Mouse (Mus musculus) hindbrain, embryonic 12.5 days (tissue): ENCODE measurements at regions not wholly inside any gene's neighbourhood (a gene's known extent, or its start where the extent isn't known, plus 50 kb on each side); places are given as distances from the start of the nearest gene placed in this dataset.

Source experiments
- ATAC-seq: fragments of 200-750 bp; cut with Nextera tagmentation; 2 replicates; pipeline ENCODE4 v1.8.0; 2017; ENCODE audit warnings: moderate TSS enrichment; ENCODE audit not compliant: low FRiP score
- H3K27ac ChIP-seq: fragments of 300-500 bp; sonication (generic); 2 replicates; pipeline ENCODE4 v1.5.1; 2016; ENCODE audit warnings: mild to moderate bottlenecking
- H3K27me3 ChIP-seq: fragments of 300-500 bp; sonication (generic); 2 replicates; pipeline ENCODE4 v1.6.1; 2016; ENCODE audit warnings: mild to moderate bottlenecking
- H3K36me3 ChIP-seq: fragments of 300-500 bp; sonication (generic); 2 replicates; pipeline ENCODE4 v1.6.1; 2016; ENCODE audit warnings: mild to moderate bottlenecking
- H3K4me1 ChIP-seq: fragments of 300-500 bp; sonication (generic); 2 replicates; pipeline ENCODE4 v1.6.1; 2016
- H3K4me2 ChIP-seq: fragments of 300-500 bp; sonication (generic); replicated peaks from 2 replicates; pipeline ENCODE4 v1.6.1; 2016; ENCODE audit warnings: mild to moderate bottlenecking
- H3K4me3 ChIP-seq: fragments of 300-500 bp; sonication (generic); 2 replicates; pipeline ENCODE4 v1.5.1; 2016; ENCODE audit warnings: mild to moderate bottlenecking
- H3K9ac ChIP-seq: fragments of 300-500 bp; sonication (generic); 2 replicates; pipeline ENCODE4 v1.6.1; 2016; ENCODE audit warnings: mild to moderate bottlenecking, moderate library complexity
- H3K9me3 ChIP-seq: fragments of 300-500 bp; sonication (generic); replicated peaks from 2 replicates; pipeline ENCODE4 v1.6.1; 2016; ENCODE audit warnings: mild to moderate bottlenecking
- WGBS: fragments of 180-500 bp; shearing (Covaris S2); methylation state at CpG from one replicate; pipeline ENCODE4 v1.1.7; 2016; 5-methylcytosine and 5-hydroxymethylcytosine counted together

DNA sequence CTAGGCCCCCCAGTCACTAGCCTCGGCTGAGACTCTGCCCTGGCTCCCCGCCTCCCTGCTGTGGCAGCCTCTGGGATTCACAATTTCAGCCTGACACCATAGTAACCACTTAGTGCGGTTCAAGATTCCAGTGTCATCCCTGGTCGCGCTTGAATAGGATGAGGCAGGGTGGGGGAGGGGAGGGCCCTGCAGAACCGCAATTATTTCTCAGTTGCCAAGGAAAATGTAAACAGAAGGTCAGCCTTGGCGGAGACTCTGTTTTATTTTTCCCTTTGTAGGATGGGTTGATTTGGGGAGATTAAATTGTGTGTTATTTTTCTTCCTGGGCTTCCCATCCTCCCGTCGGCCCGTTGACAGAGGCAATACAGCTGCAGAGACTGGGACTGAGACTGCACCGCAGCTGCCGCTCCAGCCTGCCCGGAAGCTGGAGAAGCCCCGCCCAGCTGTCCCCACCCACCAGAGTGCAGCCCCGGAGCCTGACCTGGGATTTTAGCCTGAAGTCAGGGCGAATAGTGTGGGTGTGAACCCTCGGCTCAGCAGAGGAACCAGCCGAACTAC is 106.6 kb downstream of the Tpra1 start:
- Histone ChIP-seq H3K27me3 (0 out of 2 replicates have a peak, but pooled peaks cover 4% of the 10 kb centered on the region), H3K4me3 (no peak overlapping the region), H3K4me2 (peak overlapping the region; percentile 40), H3K27ac (peak overlapping the region; percentile 94), H3K36me3 (no peaks in the 10 kb centered on the region), H3K9me3 (no peaks in the 10 kb centered on the region), H3K4me1 (peaks cover 68% of the 10 kb centered on the region), H3K9ac (0 out of 2 replicates have a peak overlapping the region, but pooled peaks have one; percentile 23)
- under 1% methylated on average over 18 of the region's 18 CpGs for WGBS
- ATAC-seq, result peak; percentile 72

DNA sequence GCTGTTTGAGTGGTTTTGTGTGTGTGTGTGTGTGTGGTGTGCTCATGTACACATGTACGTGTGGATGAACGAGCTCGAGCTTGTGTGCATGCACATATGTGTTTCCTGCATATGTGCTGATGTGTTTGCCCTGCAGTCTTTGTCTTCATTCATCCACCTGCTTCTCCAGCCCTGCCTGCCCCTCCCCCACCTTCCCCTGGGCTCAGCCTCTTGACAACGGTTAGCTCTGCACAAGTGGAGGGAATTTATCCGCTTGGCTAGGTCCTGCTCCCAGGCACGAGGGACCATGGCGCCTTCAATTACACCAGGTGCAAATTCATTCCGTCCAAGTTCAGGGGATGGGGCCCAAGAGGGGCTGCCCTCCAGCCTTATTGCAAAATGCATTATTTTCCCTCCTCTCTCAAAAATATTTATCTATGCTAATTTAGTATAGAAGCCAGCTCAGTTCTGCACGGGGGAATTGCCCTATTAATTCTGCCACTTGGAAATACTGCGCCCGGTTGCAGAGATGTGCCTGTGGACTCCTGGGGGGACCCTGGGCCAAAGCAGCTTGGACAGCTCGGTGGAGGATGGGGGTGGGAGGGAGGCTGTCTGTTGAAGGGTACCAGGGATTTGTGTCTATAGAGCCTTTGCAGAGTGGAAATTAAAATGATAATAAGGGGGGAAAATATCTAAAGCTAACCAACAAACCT is 111.1 kb downstream of the Tpra1 start:
- peaks cover 10% of the 10 kb centered on the region for H3K27me3 ChIP-seq
- peak overlapping the region; percentile 94 for H3K27ac ChIP-seq
- H3K9ac ChIP-seq, result no peak overlapping the region
- H3K4me2 ChIP-seq, result no peak overlapping the region
- ATAC-seq, result peak; percentile 87
- H3K4me3 ChIP-seq, result no peak overlapping the region
- H3K4me1 ChIP-seq, result peaks cover 64% of the 10 kb centered on the region
- H3K9me3 ChIP-seq, result no peaks in the 10 kb centered on the region
- 17% methylated on average over 12 of the region's 12 CpGs for WGBS
- no peaks in the 10 kb centered on the region for H3K36me3 ChIP-seq

GRCm38 (mm10) chr6:89013690-89014061 is 111.6 kb downstream of the Tpra1 start:
- H3K4me2 ChIP-seq, result no peak overlapping the region
- H3K9ac ChIP-seq, result no peak overlapping the region
- H3K27ac ChIP-seq, result peak overlapping the region; percentile 94
- no peaks in the 10 kb centered on the region for H3K9me3 ChIP-seq
- H3K4me3 ChIP-seq, result no peak overlapping the region
- WGBS, result 45% methylated on average over 8 of the region's 8 CpGs
- peaks cover 58% of the 10 kb centered on the region for H3K4me1 ChIP-seq
- peak; percentile 36 for ATAC-seq
- peaks cover 12% of the 10 kb centered on the region for H3K27me3 ChIP-seq
- H3K36me3 ChIP-seq, result no peaks in the 10 kb centered on the region

GRCm38 (mm10) chr6:89024101-89024650 is 122.1 kb downstream of the Tpra1 start:
- ATAC-seq, result peak; percentile 72
- Histone ChIP-seq H3K9me3 (no peaks in the 10 kb centered on the region), H3K4me3 (no peak overlapping the region), H3K4me1 (peaks cover 15% of the 10 kb centered on the region; the same call in 1 of the 2 replicates), H3K4me2 (no peak overlapping the region), H3K27me3 (peaks cover 50% of the 10 kb centered on the region), H3K9ac (no peak overlapping the region), H3K27ac (no peak overlapping the region), H3K36me3 (no peaks in the 10 kb centered on the region)
- WGBS, result 22% methylated on average over 11 of the region's 11 CpGs

GRCm38 (mm10) chr6:89033433-89034298 is 131.6 kb downstream of the Tpra1 start:
- 48% methylated on average over 5 of the region's 5 CpGs for WGBS
- no peak for ATAC-seq
- H3K27ac ChIP-seq, result no peak overlapping the region
- H3K27me3 ChIP-seq, result peaks cover 25% of the 10 kb centered on the region
- peaks cover 19% of the 10 kb centered on the region for H3K4me1 ChIP-seq
- H3K4me2 ChIP-seq, result no peak overlapping the region
- no peaks in the 10 kb centered on the region for H3K9me3 ChIP-seq
- H3K9ac ChIP-seq, result no peak overlapping the region
- H3K36me3 ChIP-seq, result no peaks in the 10 kb centered on the region
- H3K4me3 ChIP-seq, result no peak overlapping the region

DNA sequence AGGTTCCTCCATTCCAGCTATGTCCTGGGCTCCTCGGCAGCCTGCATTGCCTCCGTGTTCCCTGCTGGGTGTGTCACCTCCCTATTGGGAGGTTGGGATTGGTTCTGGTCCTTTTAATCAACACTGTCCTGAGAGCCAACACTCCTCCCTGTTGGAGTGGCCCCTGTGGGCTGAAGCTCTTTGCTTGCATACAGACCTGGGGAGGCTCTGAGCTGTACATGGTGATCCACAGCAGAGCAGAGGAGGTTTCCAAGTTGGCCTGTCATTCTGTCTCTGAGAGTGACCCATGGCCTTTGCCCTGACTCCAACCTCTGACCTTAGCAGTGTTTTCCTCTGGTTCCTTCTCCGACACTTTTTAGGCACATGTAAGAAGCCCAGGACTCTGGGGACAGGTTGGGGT is 132.4 kb downstream of the Tpra1 start:
- no peak for ATAC-seq
- 34% methylated on average over 3 of the region's 3 CpGs for WGBS
- Histone ChIP-seq H3K4me2 (no peak overlapping the region), H3K27me3 (peaks cover 25% of the 10 kb centered on the region), H3K27ac (no peak overlapping the region), H3K9ac (no peak overlapping the region), H3K36me3 (no peaks in the 10 kb centered on the region), H3K9me3 (no peaks in the 10 kb centered on the region), H3K4me3 (no peak overlapping the region), H3K4me1 (peaks cover 19% of the 10 kb centered on the region)

GRCm38 (mm10) chr6:89035061-89035835 is 133.2 kb downstream of the Tpra1 start:
- peak; percentile 69 for ATAC-seq
- peaks cover 25% of the 10 kb centered on the region for H3K27me3 ChIP-seq
- H3K4me3 ChIP-seq, result no peak overlapping the region
- H3K27ac ChIP-seq, result peak overlapping the region; percentile 75
- no peaks in the 10 kb centered on the region for H3K36me3 ChIP-seq
- H3K4me2 ChIP-seq, result peak overlapping the region; percentile 38
- peaks cover 19% of the 10 kb centered on the region for H3K4me1 ChIP-seq
- no peaks in the 10 kb centered on the region for H3K9me3 ChIP-seq
- WGBS, result 36% methylated on average over 13 of the region's 13 CpGs
- H3K9ac ChIP-seq, result peak overlapping the region; percentile 49

GRCm38 (mm10) chr6:89035836-89036156 is 133.7 kb downstream of the Tpra1 start:
- 32% methylated on average over 4 of the region's 4 CpGs for WGBS
- Histone ChIP-seq H3K4me3 (no peak overlapping the region), H3K4me2 (peak overlapping the region; percentile 38; the same call in 1 of the 2 replicates), H3K27ac (peak overlapping the region; percentile 75), H3K27me3 (peaks cover 25% of the 10 kb centered on the region), H3K9me3 (no peaks in the 10 kb centered on the region), H3K9ac (no peak overlapping the region), H3K4me1 (peaks cover 19% of the 10 kb centered on the region), H3K36me3 (no peaks in the 10 kb centered on the region)
- ATAC-seq, result peak; percentile 39; the same call in 1 of the 2 replicates

- Histone ChIP-seq H3K4me2 (no peak overlapping the region), H3K4me3 (no peak overlapping the region), H3K9me3 (no peaks in the 10 kb centered on the region), H3K27me3 (peaks cover 18% of the 10 kb centered on the region), H3K36me3 (no peaks in the 10 kb centered on the region), H3K27ac (no peak overlapping the region), H3K4me1 (peaks cover 19% of the 10 kb centered on the region), H3K9ac (no peak overlapping the region)
- no peak for ATAC-seq
- 68% methylated on average over 2 of the region's 2 CpGs for WGBS
Observed at GRCm38 (mm10) chr6:89037392-89037791, 135.3 kb downstream of the Tpra1 start.

GRCm38 (mm10) chr6:89037901-89038300 is 135.8 kb downstream of the Tpra1 start:
- Histone ChIP-seq H3K4me1 (peaks cover 21% of the 10 kb centered on the region), H3K36me3 (no peaks in the 10 kb centered on the region), H3K27ac (no peak overlapping the region), H3K9ac (no peak overlapping the region), H3K4me3 (no peak overlapping the region), H3K4me2 (no peak overlapping the region), H3K9me3 (no peaks in the 10 kb centered on the region), H3K27me3 (peaks cover 18% of the 10 kb centered on the region)
- WGBS, result 68% methylated on average over 7 of the region's 7 CpGs
- no peak for ATAC-seq

- H3K36me3 ChIP-seq, result no peaks in the 10 kb centered on the region
- H3K4me1 ChIP-seq, result peaks cover 5% of the 10 kb centered on the region
- H3K4me2 ChIP-seq, result no peak overlapping the region
- H3K27ac ChIP-seq, result no peak overlapping the region
- H3K9me3 ChIP-seq, result no peaks in the 10 kb centered on the region
- ATAC-seq, result no peak
- 0 out of 2 replicates have a peak, but pooled peaks cover 11% of the 10 kb centered on the region for H3K27me3 ChIP-seq
- H3K9ac ChIP-seq, result no peak overlapping the region
- WGBS, result 81% methylated on average over 4 of the region's 4 CpGs
- no peak overlapping the region for H3K4me3 ChIP-seq
Observed at GRCm38 (mm10) chr6:89040919-89041318, 138.9 kb downstream of the Tpra1 start.
